Mouse (Mus musculus) intestine, postnatal 0 days (tissue): ENCODE data around the gene Elavl3. TPM values are rescaled to one million over a fixed set of nuclear protein-coding genes. Genes with fewer than 3 reads are reported as not detected.
"Not testable (repeated sequence)": the region's sequence is repeated elsewhere in the genome, so short reads cannot be mapped to it uniquely, and the experiment has no call there.

ENCODE experiments used
- ATAC-seq: fragments of 200-750 bp; cut with Nextera tagmentation; 2 replicates; pipeline ENCODE4 v1.8.0; 2017; ENCODE audit warnings: mild to moderate bottlenecking, moderate TSS enrichment, moderate library complexity
- H3K27ac ChIP-seq: fragments of 300-500 bp; sonication (generic); 2 replicates; pipeline ENCODE4 v1.5.1; 2014; ENCODE audit warnings: mild to moderate bottlenecking, low read depth, low read length, moderate library complexity
- H3K27me3 ChIP-seq: fragments of 300-500 bp; sonication (generic); replicated peaks from 2 replicates; pipeline ENCODE4 v1.6.1; 2014; ENCODE audit warnings: low read length, mixed read lengths; ENCODE audit not compliant: control insufficient read depth, insufficient read depth
- H3K36me3 ChIP-seq: fragments of 300-500 bp; sonication (generic); 2 replicates; pipeline ENCODE4 v1.6.1; 2014; ENCODE audit warnings: mild to moderate bottlenecking, moderate library complexity; ENCODE audit not compliant: control insufficient read depth, insufficient read depth
- H3K4me1 ChIP-seq: fragments of 300-500 bp; sonication (generic); replicated peaks from 2 replicates; pipeline ENCODE4 v1.6.1; 2014; ENCODE audit warnings: antibody characterized with exemption, low read length, mixed read lengths; ENCODE audit not compliant: control insufficient read depth, insufficient read depth
- H3K4me2 ChIP-seq: fragments of 300-500 bp; sonication (generic); replicated peaks from 2 replicates; pipeline ENCODE4 v1.6.1; 2014; ENCODE audit warnings: low read depth, mild to moderate bottlenecking, moderate library complexity
- H3K4me3 ChIP-seq: fragments of 300-500 bp; sonication (generic); 2 replicates; pipeline ENCODE4 v1.5.1; 2014; ENCODE audit warnings: low read depth, low read length
- H3K9ac ChIP-seq: fragments of 300-500 bp; sonication (generic); 2 replicates; pipeline ENCODE4 v1.6.1; 2014; ENCODE audit warnings: mild to moderate bottlenecking, low read depth, low read length
- H3K9me3 ChIP-seq: fragments of 300-500 bp; sonication (generic); 2 replicates; pipeline ENCODE4 v1.6.1; 2016; ENCODE audit warnings: mixed run types; ENCODE audit not compliant: control insufficient read depth
- CTCF ChIP-seq: sonication (generic); IDR thresholded peaks from 2 replicates; pipeline ENCODE4 v1.5.1; 2016; ENCODE audit warnings: low read depth, mild to moderate bottlenecking, control low read depth, antibody characterized with exemption, moderate library complexity
- WGBS: fragments of 180-500 bp; shearing (Covaris S2); extraction: QIAGEN DNeasy Blood & Tissue Kit; methylation state at CpG from one replicate; pipeline ENCODE4 v1.1.7; 2014; 5-methylcytosine and 5-hydroxymethylcytosine counted together
- polyA plus RNA-seq: library from polyadenylated mRNA; unstranded; fragments of >200 nt; fragmentation: Nextera tagmentation; extraction: Ambion mirVana; gene quantifications from 2 replicates; pipeline ENCODE4 v1.2.1, GENCODE M21; 2015

The Elavl3 gene
- polyA plus RNA-seq, 1 experiment from 2014 or later, result 0.78 TPM

- TF ChIP-seq CTCF, result no peak
- Histone ChIP-seq H3K4me1 (no peaks in the 10 kb centered on the region), H3K9me3 (no peaks in the 10 kb centered on the region), H3K27me3 (0 out of 2 replicates have a peak, but pooled peaks cover 3% of the 10 kb centered on the region), H3K4me3 (no peak overlapping the region), H3K4me2 (no peak overlapping the region), H3K9ac (no peak overlapping the region), H3K36me3 (no peaks in the 10 kb centered on the region), H3K27ac (no peak overlapping the region)
- no peak for ATAC-seq
- WGBS, result over 99% methylated on average over 7 of the region's 7 CpGs
Measured at GRCm38 (mm10) chr9:22089281-22089680, 37.5 kb upstream of the Elavl3 start.

- 83% methylated on average over 2 of the region's 2 CpGs for WGBS
- ATAC-seq, result no peak
Measured at GRCm38 (mm10) chr9:22087034-22087618, 35.3 kb upstream of the Elavl3 start.

GRCm38 (mm10) chr9:22086012-22086411 lies 34.2 kb upstream of the Elavl3 start:
- WGBS, result 70% methylated on average over 6 of the region's 6 CpGs
- no peak for TF ChIP-seq CTCF

More at GRCm38 (mm10) chr9:22087034-22087618, 35.3 kb upstream of the Elavl3 start:
- no peaks in the 10 kb centered on the region for H3K9me3 ChIP-seq
- H3K9ac ChIP-seq, result no peak overlapping the region
- H3K4me2 ChIP-seq, result no peak overlapping the region
- no peaks in the 10 kb centered on the region for H3K36me3 ChIP-seq
- H3K27me3 ChIP-seq, result no peaks in the 10 kb centered on the region
- no peak for TF ChIP-seq CTCF
- H3K4me1 ChIP-seq, result no peaks in the 10 kb centered on the region
- no peak overlapping the region for H3K4me3 ChIP-seq
- H3K27ac ChIP-seq, result no peak overlapping the region

GRCm38 (mm10) chr9:22085022-22085834 lies 33.4 kb upstream of the Elavl3 start, which contains the start of gene Ecsit:
Gene Ecsit, minus strand, starts transcription at chr9:22085438.
- no peak for TF ChIP-seq CTCF
- ATAC-seq, result peak; percentile 98

More at GRCm38 (mm10) chr9:22086012-22086411, 34.2 kb upstream of the Elavl3 start:
- Histone ChIP-seq H3K4me1 (no peaks in the 10 kb centered on the region), H3K36me3 (no peaks in the 10 kb centered on the region), H3K27ac (peak overlapping the region; percentile 79; the same call in 1 of the 2 replicates), H3K9me3 (no peaks in the 10 kb centered on the region), H3K4me3 (peak overlapping the region; percentile 78), H3K27me3 (no peaks in the 10 kb centered on the region), H3K9ac (peak overlapping the region; percentile 62), H3K4me2 (peak overlapping the region; percentile 84)
- no peak for ATAC-seq

GRCm38 (mm10) chr9:22084667-22085021 lies 32.8 kb upstream of the Elavl3 start:
- no peaks in the 10 kb centered on the region; the same call in 1 of the 2 replicates for H3K36me3 ChIP-seq
- WGBS, result 26% methylated on average over 4 of the region's 4 CpGs
- H3K4me1 ChIP-seq, result no peaks in the 10 kb centered on the region
- no peaks in the 10 kb centered on the region for H3K27me3 ChIP-seq
- ATAC-seq, result no peak
- peak overlapping the region; percentile 84 for H3K4me2 ChIP-seq
- no peaks in the 10 kb centered on the region for H3K9me3 ChIP-seq
- H3K9ac ChIP-seq, result peak overlapping the region; percentile 67
- peak overlapping the region; percentile 78 for H3K4me3 ChIP-seq
- no peak for TF ChIP-seq CTCF
- H3K27ac ChIP-seq, result peak overlapping the region; percentile 79; the same call in 1 of the 2 replicates

More at GRCm38 (mm10) chr9:22085022-22085834, 33.4 kb upstream of the Elavl3 start, which contains the start of gene Ecsit:
- peak within 1 kb of the TSS; percentile 84 for H3K4me2 ChIP-seq
- H3K9ac ChIP-seq, result peak within 1 kb of the TSS; percentile 67
- under 1% methylated on average over 48 of the region's 48 CpGs for WGBS
- no peaks in the 10 kb centered on the region for H3K27me3 ChIP-seq
- H3K4me3 ChIP-seq, result peak within 1 kb of the TSS; percentile 78
- no peaks in the 10 kb centered on the region for H3K9me3 ChIP-seq
- H3K36me3 ChIP-seq, result no peaks in the 10 kb centered on the region; the same call in 1 of the 2 replicates
- H3K27ac ChIP-seq, result peak within 1 kb of the TSS; percentile 79
- no peaks in the 10 kb centered on the region for H3K4me1 ChIP-seq

GRCm38 (mm10) chr9:22076223-22076622 lies 24.4 kb upstream of the Elavl3 start:
- Histone ChIP-seq H3K36me3 (peaks cover 40% of the 10 kb centered on the region), H3K27me3 (no peaks in the 10 kb centered on the region), H3K9ac (no peak overlapping the region), H3K4me2 (no peak overlapping the region), H3K4me3 (no peak overlapping the region), H3K27ac (no peak overlapping the region), H3K4me1 (no peaks in the 10 kb centered on the region), H3K9me3 (no peaks in the 10 kb centered on the region)
- 93% methylated on average over 23 of the region's 23 CpGs for WGBS
- no peak for TF ChIP-seq CTCF
- ATAC-seq, result no peak

GRCm38 (mm10) chr9:22075778-22076177 lies 24.0 kb upstream of the Elavl3 start:
- not testable (repeated sequence) for H3K27me3 ChIP-seq, H3K4me1 ChIP-seq, H3K4me2 ChIP-seq, H3K4me3 ChIP-seq, H3K9me3 ChIP-seq, H3K27ac ChIP-seq, ATAC-seq, H3K9ac ChIP-seq
- 78% methylated on average over 3 of the region's 5 CpGs for WGBS
- H3K36me3 ChIP-seq, result peaks cover 40% of the 10 kb centered on the region
